Mouse (Mus musculus): ENCODE data around the gene Plin4.

GRCm38 (mm10) chr17:56139858-56140595, 30.4 kb upstream of the Plin4 start, which contains the start of gene Sema6b:
- TF ChIP-seq CTCF (IDR thresholded peaks at IDR 0.05; ENCODE audit: extremely low read depth, insufficient read depth, insufficient read length, insufficient replicate concordance): no peak
- TF ChIP-seq POLR2A (IDR thresholded peaks at IDR 0.05; ENCODE audit: low read depth, low read length): no peak
